ENCODE assay signal across 8 mouse cellular contexts in genomic region chr5:134394624-134395023, GRCm38 (mm10).
DNase-seq lines count a peak whose midpoint lies in the region; ATAC-seq and TF ChIP-seq lines count a peak whose summit lies in the region.

No protein-coding gene starts in this region.

- H3K4me3 ChIP-seq in embryonic fibroblast, embryonic 13.5 days (ENCODE audit: insufficient read depth, low read length), result no peak overlapping the region
- peak overlapping the region; percentile 14; the same call in 1 of the 2 replicates for H3K4me3 ChIP-seq in liver, embryonic 13.5 days (replicated peaks)
- H3K4me3 ChIP-seq in stomach, embryonic 14.5 days (ENCODE audit: low read depth, low read length), result no peak overlapping the region

- peak; percentile 63 for DNase-seq in testis, postnatal 10 days (ENCODE audit: low spot score)
- no peak for DNase-seq in testis, postnatal 14 days (ENCODE audit: low spot score)
- peak; percentile 50 for DNase-seq in hindlimb bud, embryonic 11.5 days (ENCODE audit: extremely low spot score, low read depth, low spot score)
- peak; percentile 70 for DNase-seq in liver, embryonic 13.5 days
- DNase-seq in cerebellum, adult 9-10 months, result no peak
- no peak for DNase-seq in left cerebral cortex, adult 8-10 months (ENCODE audit: low spot score in 2 of 2)

- 13% methylated on average over 10 of the region's 10 CpGs for WGBS in liver, embryonic 13.5 days (ENCODE audit: insufficient replicate concordance)
- 42% methylated on average over 10 of the region's 10 CpGs for WGBS in stomach, embryonic 14.5 days

- H3K9ac ChIP-seq in liver, embryonic 13.5 days, result peak overlapping the region; percentile 56
- H3K9ac ChIP-seq in stomach, embryonic 14.5 days (replicated peaks; ENCODE audit: low read depth, low read length), result no peak overlapping the region

- no peak for TF ChIP-seq POLR2A in embryonic fibroblast, embryonic 13.5 days (IDR thresholded peaks at IDR 0.05; ENCODE audit: low read depth, low read length)

- TF ChIP-seq CTCF in embryonic fibroblast, embryonic 13.5 days (IDR thresholded peaks at IDR 0.05; ENCODE audit: borderline replicate concordance, insufficient read depth, low read length), result no peak

- H3K27ac ChIP-seq in embryonic fibroblast, embryonic 13.5 days (ENCODE audit: insufficient read depth, low read length), result 0 out of 2 replicates have a peak overlapping the region, but pooled peaks have one; percentile 27
- peak overlapping the region; percentile 82 for H3K27ac ChIP-seq in liver, embryonic 13.5 days
- H3K27ac ChIP-seq in stomach, embryonic 14.5 days (ENCODE audit: low read length), result peak overlapping the region; percentile 34; the same call in 1 of the 2 replicates

- ATAC-seq in liver, embryonic 13.5 days (ENCODE audit: low read depth), result peak; percentile 72
- peak; percentile 47; the same call in 1 of the 2 replicates for ATAC-seq in stomach, embryonic 14.5 days (ENCODE audit: insufficient number of reproducible peaks, insufficient read depth, low FRiP score, low read depth)

- peaks cover 9% of the 10 kb centered on the region; the same call in 1 of the 2 replicates for H3K4me1 ChIP-seq in embryonic fibroblast, embryonic 13.5 days (ENCODE audit: control insufficient read depth, insufficient read depth, low read length)
- H3K4me1 ChIP-seq in liver, embryonic 13.5 days (replicated peaks), result peaks cover 24% of the 10 kb centered on the region
- no peaks in the 10 kb centered on the region for H3K4me1 ChIP-seq in stomach, embryonic 14.5 days (ENCODE audit: control insufficient read depth, insufficient read depth, low read length)

- H3K36me3 ChIP-seq in liver, embryonic 13.5 days, result peaks cover 21% of the 10 kb centered on the region; the same call in 1 of the 2 replicates
- peaks cover 83% of the 10 kb centered on the region for H3K36me3 ChIP-seq in stomach, embryonic 14.5 days (ENCODE audit: control insufficient read depth, insufficient read depth, low read length)

- peak overlapping the region; percentile 54 for H3K4me2 ChIP-seq in liver, embryonic 13.5 days
- no peak overlapping the region for H3K4me2 ChIP-seq in stomach, embryonic 14.5 days (replicated peaks; ENCODE audit: low read depth, low read length)

- H3K9me3 ChIP-seq in liver, embryonic 13.5 days (replicated peaks), result no peaks in the 10 kb centered on the region
- no peaks in the 10 kb centered on the region for H3K9me3 ChIP-seq in stomach, embryonic 14.5 days (ENCODE audit: control insufficient read depth, low read depth, low read length)

- no peaks in the 10 kb centered on the region for H3K27me3 ChIP-seq in liver, embryonic 13.5 days
- H3K27me3 ChIP-seq in stomach, embryonic 14.5 days (ENCODE audit: control insufficient read depth, insufficient read depth, low read length), result no peaks in the 10 kb centered on the region

Comparison
In these comparisons a context has a peak if more than half of its experiments do, and no peak if none do; other contexts are left out.
1. DNase-seq: peak in testis, postnatal 10 days (single experiment), hindlimb bud, embryonic 11.5 days (single experiment) and liver, embryonic 13.5 days (single experiment); none in testis, postnatal 14 days (single experiment), cerebellum, adult 9-10 months (single experiment) and left cerebral cortex, adult 8-10 months (0 of 2).
2. H3K27ac ChIP-seq: peak in every context shown above with its lines; median percentile 82 in liver, embryonic 13.5 days; 34 in stomach, embryonic 14.5 days; 27 in embryonic fibroblast, embryonic 13.5 days.